Comparison of ENCODE assay signal across 16 mouse cellular contexts in the genomic region with DNA sequence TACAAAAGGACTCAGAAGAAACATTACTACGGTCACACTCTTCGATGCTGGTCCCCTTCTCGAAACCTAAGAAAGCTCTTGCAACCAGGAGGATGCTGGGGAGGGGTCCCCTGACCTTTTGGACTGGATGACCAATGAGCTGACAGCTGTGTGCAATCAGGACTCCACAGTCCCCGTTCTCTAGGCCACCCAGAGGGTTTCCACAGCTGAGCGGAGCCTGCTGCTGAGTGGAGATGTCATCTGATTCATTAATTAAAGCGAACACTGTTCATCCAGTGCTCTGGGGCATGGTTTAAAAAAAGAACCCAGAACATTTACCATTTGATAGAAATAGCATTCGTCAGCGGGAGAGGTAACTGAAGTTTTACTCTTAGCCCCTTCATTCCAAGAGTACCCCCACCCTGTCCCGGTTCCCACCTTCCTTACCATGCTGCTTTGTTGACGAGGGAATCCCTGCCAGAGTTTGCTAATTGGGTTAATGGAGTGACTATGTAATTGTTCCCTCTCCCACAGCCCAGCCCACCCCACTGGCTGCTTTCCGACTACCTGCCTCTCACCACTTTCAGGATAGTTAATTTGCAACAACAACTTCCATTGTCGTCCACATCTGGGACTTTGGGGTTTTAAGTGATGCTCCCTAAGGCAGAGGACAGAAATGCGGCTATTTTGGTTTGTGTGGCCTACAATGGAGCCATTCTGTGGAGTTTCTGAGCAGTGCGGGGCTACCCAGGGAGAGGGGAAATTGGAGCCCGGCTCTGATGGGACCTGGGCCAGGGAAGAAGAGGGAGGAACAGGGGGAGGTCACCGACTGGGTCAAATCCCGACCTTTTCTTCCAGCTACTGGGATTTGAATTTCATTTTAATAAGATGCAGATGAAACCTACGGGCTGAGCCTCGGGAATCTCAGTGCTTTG. TPM values are rescaled to one million over a fixed set of nuclear protein-coding genes. Genes with fewer than 3 reads are reported as not detected.
A peak's percentile ranks its signal among the peaks of the same experiment; 100 is the strongest.
DNase-seq lines count a peak whose midpoint lies in the region; ATAC-seq and TF ChIP-seq lines count a peak whose summit lies in the region.
"Had no signal": no experiment of that assay in that cellular context is flagged by ENCODE, and none has a peak within 500 bp of the region (broad histone marks: within the 10 kb centered on the region; RNA-seq: fewer than 3 reads in every experiment).

No protein-coding gene starts in this region.

- no peaks in the 10 kb centered on the region; the same call in 1 of the 2 replicates for H3K4me1 ChIP-seq in midbrain, embryonic 11.5 days (ENCODE audit: control insufficient read depth, insufficient read depth, low read length)
- H3K4me1 ChIP-seq in midbrain, embryonic 14.5 days (ENCODE audit: control insufficient read depth, insufficient read depth, low read length) = no peaks in the 10 kb centered on the region
- peaks cover 22% of the 10 kb centered on the region for H3K4me1 ChIP-seq in forebrain, embryonic 12.5 days
- peaks cover 11% of the 10 kb centered on the region for H3K4me1 ChIP-seq in neural tube, embryonic 11.5 days (ENCODE audit: control insufficient read depth, insufficient read depth, low read length)
- H3K4me1 ChIP-seq in liver, embryonic 12.5 days = 0 out of 2 replicates have a peak, but pooled peaks cover under 1% of the 10 kb centered on the region

- TF ChIP-seq CTCF in gastrocnemius, adult 2 months (IDR thresholded peaks at IDR 0.05) = no peak

- ATAC-seq in midbrain, embryonic 11.5 days (ENCODE audit: low FRiP score) = no peak
- no peak; the same call in 1 of the 2 replicates for ATAC-seq in midbrain, embryonic 14.5 days (ENCODE audit: low FRiP score, low TSS enrichment)
- peak; percentile 45; the same call in 1 of the 2 replicates for ATAC-seq in forebrain, embryonic 12.5 days (ENCODE audit: low FRiP score)
- ATAC-seq in neural tube, embryonic 11.5 days (ENCODE audit: insufficient read depth, low FRiP score, low TSS enrichment) = no peak
- no peak for ATAC-seq in liver, embryonic 12.5 days

- H3K27ac ChIP-seq in gastrocnemius, adult 2 months = 0 out of 2 replicates have a peak overlapping the region, but pooled peaks have one; percentile 16
- H3K27ac ChIP-seq in midbrain, embryonic 11.5 days (ENCODE audit: low read depth, low read length) = no peak overlapping the region
- H3K27ac ChIP-seq in midbrain, embryonic 14.5 days (replicated peaks; ENCODE audit: low read depth, low read length) = no peak overlapping the region
- H3K27ac ChIP-seq in forebrain, embryonic 12.5 days = no peak overlapping the region
- 0 out of 2 replicates have a peak overlapping the region, but pooled peaks have one; percentile 10 for H3K27ac ChIP-seq in neural tube, embryonic 11.5 days (ENCODE audit: low read depth, low read length)
- no peak overlapping the region for H3K27ac ChIP-seq in liver, embryonic 12.5 days
- H3K27ac ChIP-seq: heart, adult 2 months; liver, embryonic 14.5 days had no signal

- intact Hi-C loops in gastrocnemius, adult 2 months (cut with DNase I) = loop anchor here (5.0 kb wide), 1 partner anchor 92 kb away; no protein-coding TSS in a partner anchor

- H3K9ac ChIP-seq in midbrain, embryonic 11.5 days (ENCODE audit: low read length) = no peak overlapping the region
- no peak overlapping the region for H3K9ac ChIP-seq in midbrain, embryonic 14.5 days (replicated peaks; ENCODE audit: low read length)
- H3K9ac ChIP-seq in forebrain, embryonic 12.5 days = no peak overlapping the region
- H3K9ac ChIP-seq in neural tube, embryonic 11.5 days (ENCODE audit: low read length) = no peak overlapping the region
- H3K9ac ChIP-seq in liver, embryonic 12.5 days = no peak overlapping the region
- H3K9ac ChIP-seq: liver, embryonic 14.5 days had no signal

- no peaks in the 10 kb centered on the region for H3K27me3 ChIP-seq in midbrain, embryonic 11.5 days (ENCODE audit: control insufficient read depth, insufficient read depth, low read length)
- H3K27me3 ChIP-seq in midbrain, embryonic 14.5 days (ENCODE audit: control insufficient read depth, insufficient read depth, low read length) = no peaks in the 10 kb centered on the region
- peaks cover 10% of the 10 kb centered on the region for H3K27me3 ChIP-seq in forebrain, embryonic 12.5 days
- no peaks in the 10 kb centered on the region for H3K27me3 ChIP-seq in neural tube, embryonic 11.5 days (ENCODE audit: control insufficient read depth, insufficient read depth, low read length)
- H3K27me3 ChIP-seq in liver, embryonic 12.5 days (replicated peaks) = peaks cover 14% of the 10 kb centered on the region; the same call in 1 of the 2 replicates
- H3K27me3 ChIP-seq: megakaryocyte, embryonic 14.5 days had no signal

- H3K36me3 ChIP-seq in midbrain, embryonic 11.5 days (ENCODE audit: control insufficient read depth, insufficient read depth, low read length) = no peaks in the 10 kb centered on the region
- H3K36me3 ChIP-seq in midbrain, embryonic 14.5 days (ENCODE audit: control insufficient read depth, insufficient read depth, low read length) = no peaks in the 10 kb centered on the region
- H3K36me3 ChIP-seq in forebrain, embryonic 12.5 days (replicated peaks) = no peaks in the 10 kb centered on the region
- no peaks in the 10 kb centered on the region for H3K36me3 ChIP-seq in neural tube, embryonic 11.5 days (ENCODE audit: control insufficient read depth, insufficient read depth, low read length)
- H3K36me3 ChIP-seq in liver, embryonic 12.5 days = no peaks in the 10 kb centered on the region

- WGBS in midbrain, embryonic 11.5 days = 38% methylated on average over 19 of the region's 19 CpGs
- 37% methylated on average over 19 of the region's 19 CpGs for WGBS in midbrain, embryonic 14.5 days
- WGBS in forebrain, embryonic 12.5 days = 22% methylated on average over 19 of the region's 19 CpGs
- 25% methylated on average over 19 of the region's 19 CpGs for WGBS in neural tube, embryonic 11.5 days
- WGBS in liver, embryonic 12.5 days (ENCODE audit: insufficient replicate concordance) = 56% methylated on average over 19 of the region's 19 CpGs

- H3K4me3 ChIP-seq in gastrocnemius, adult 2 months = no peak overlapping the region
- H3K4me3 ChIP-seq in midbrain, embryonic 11.5 days (ENCODE audit: low read depth, low read length) = no peak overlapping the region
- H3K4me3 ChIP-seq in midbrain, embryonic 14.5 days (replicated peaks; ENCODE audit: low read depth, low read length) = no peak overlapping the region
- no peak overlapping the region for H3K4me3 ChIP-seq in forebrain, embryonic 12.5 days (replicated peaks)
- H3K4me3 ChIP-seq in neural tube, embryonic 11.5 days (ENCODE audit: low read depth, low read length) = no peak overlapping the region
- H3K4me3 ChIP-seq in liver, embryonic 12.5 days = no peak overlapping the region
- H3K4me3 ChIP-seq: heart, adult 2 months; megakaryocyte, embryonic 14.5 days had no signal

- DNase-seq in gastrocnemius, adult 2 months = peak; percentile 36
- no peak for DNase-seq in gastrocnemius, adult 8-10 months (ENCODE audit: low spot score in 2 of 2)
- peak; percentile 86 for DNase-seq in midbrain, embryonic 11.5 days (ENCODE audit: low spot score, missing footprints)
- no peak for DNase-seq in midbrain, embryonic 14.5 days
- DNase-seq in neural tube, embryonic 11.5 days (ENCODE audit: low spot score) = peak; percentile 54
- no peak for DNase-seq in thymus, postnatal 10 days (ENCODE audit: low spot score in 2 of 2)
- DNase-seq: adrenal gland, adult 8-10 months; heart, adult 2 months; spleen, adult 18-20 months; thymus, postnatal 25 days had no signal

- H3K9me3 ChIP-seq in midbrain, embryonic 11.5 days (ENCODE audit: control insufficient read depth, low read length) = no peaks in the 10 kb centered on the region
- no peaks in the 10 kb centered on the region for H3K9me3 ChIP-seq in midbrain, embryonic 14.5 days (ENCODE audit: control insufficient read depth, low read length)
- no peaks in the 10 kb centered on the region for H3K9me3 ChIP-seq in forebrain, embryonic 12.5 days
- no peaks in the 10 kb centered on the region for H3K9me3 ChIP-seq in neural tube, embryonic 11.5 days (ENCODE audit: control insufficient read depth, low read length)
- no peaks in the 10 kb centered on the region for H3K9me3 ChIP-seq in liver, embryonic 12.5 days (replicated peaks)
- H3K9me3 ChIP-seq: megakaryocyte, embryonic 14.5 days had no signal

- no peak overlapping the region for H3K4me2 ChIP-seq in midbrain, embryonic 11.5 days
- no peak overlapping the region for H3K4me2 ChIP-seq in midbrain, embryonic 14.5 days (ENCODE audit: low read length)
- H3K4me2 ChIP-seq in forebrain, embryonic 12.5 days = peak overlapping the region; percentile 21
- no peak overlapping the region for H3K4me2 ChIP-seq in neural tube, embryonic 11.5 days (ENCODE audit: low read depth)
- no peak overlapping the region for H3K4me2 ChIP-seq in liver, embryonic 12.5 days

RNA-seq across cellular contexts. Expression of a gene that starts 10.7 kb away (rescaled TPM):
- total RNA-seq in gastrocnemius, adult 2 months (2021) = 10 to 100 TPM; 41.1 to 44.9 TPM
- total RNA-seq in gastrocnemius, adult 8-10 months (2022) = 10 to 100 TPM; 41.5 to 49.1 (median 45.6) TPM
- polyA plus RNA-seq in midbrain, embryonic 11.5 days (2014; fragmentation: Nextera tagmentation; extraction: Ambion mirVana) = 158 and 189 TPM in 2 replicates
- polyA plus RNA-seq in midbrain, embryonic 14.5 days (2014; fragmentation: Nextera tagmentation; extraction: Ambion mirVana) = 151 and 155 TPM in 2 replicates
- polyA plus RNA-seq in forebrain, embryonic 12.5 days (2016; fragmentation: Nextera tagmentation; extraction: Ambion mirVana) = 156 and 160 TPM in 2 replicates
- polyA plus RNA-seq in neural tube, embryonic 11.5 days (2014; fragmentation: Nextera tagmentation; extraction: Ambion mirVana) = 151 and 157 TPM in 2 replicates
- polyA plus RNA-seq in liver, embryonic 12.5 days (2016; fragmentation: Nextera tagmentation; extraction: Ambion mirVana) = 111 and 112 TPM in 2 replicates

RNA-seq across cellular contexts. Expression of a gene that starts 50.4 kb away (rescaled TPM):
- total RNA-seq in gastrocnemius, adult 2 months (2021) = not detected
- not detected for total RNA-seq in gastrocnemius, adult 8-10 months (2022)
- not detected in 2 replicates for polyA plus RNA-seq in midbrain, embryonic 11.5 days (2014; fragmentation: Nextera tagmentation; extraction: Ambion mirVana)
- not detected in 2 replicates for polyA plus RNA-seq in midbrain, embryonic 14.5 days (2014; fragmentation: Nextera tagmentation; extraction: Ambion mirVana)
- polyA plus RNA-seq in forebrain, embryonic 12.5 days (2016; fragmentation: Nextera tagmentation; extraction: Ambion mirVana) = not detected in 2 replicates
- not detected in 2 replicates for polyA plus RNA-seq in neural tube, embryonic 11.5 days (2014; fragmentation: Nextera tagmentation; extraction: Ambion mirVana)
- polyA plus RNA-seq in liver, embryonic 12.5 days (2016; fragmentation: Nextera tagmentation; extraction: Ambion mirVana) = not detected in 2 replicates
- total RNA-seq: adrenal gland, adult 8-10 months; heart, adult 2 months; neutrophil, adult 5-6 weeks had no signal
- polyA plus RNA-seq: cerebellum, adult 2 months; heart, adult 2 months; liver, embryonic 14.5 days had no signal

Comparison
In these comparisons a context has a peak if more than half of its experiments do, and no peak if none do; other contexts are left out.
1. DNase-seq: peak in gastrocnemius, adult 2 months (single experiment), midbrain, embryonic 11.5 days (single experiment) and neural tube, embryonic 11.5 days (single experiment); none in gastrocnemius, adult 8-10 months (0 of 2), midbrain, embryonic 14.5 days (single experiment) and thymus, postnatal 10 days (0 of 2).
2. H3K27ac ChIP-seq: peak in gastrocnemius, adult 2 months (single experiment) and neural tube, embryonic 11.5 days (single experiment); none in midbrain, embryonic 11.5 days (single experiment), midbrain, embryonic 14.5 days (single experiment), forebrain, embryonic 12.5 days (single experiment) and liver, embryonic 12.5 days (single experiment).